Mouse (Mus musculus) T-cell, adult 2 months (primary cell): ENCODE measurements around the gene Casc1.

Experiments
- DNase-seq: peaks from one replicate; pipeline ENCODE4 v3.0.0; 2022; ENCODE audit warnings: low spot score

Casc1 gene

DNA sequence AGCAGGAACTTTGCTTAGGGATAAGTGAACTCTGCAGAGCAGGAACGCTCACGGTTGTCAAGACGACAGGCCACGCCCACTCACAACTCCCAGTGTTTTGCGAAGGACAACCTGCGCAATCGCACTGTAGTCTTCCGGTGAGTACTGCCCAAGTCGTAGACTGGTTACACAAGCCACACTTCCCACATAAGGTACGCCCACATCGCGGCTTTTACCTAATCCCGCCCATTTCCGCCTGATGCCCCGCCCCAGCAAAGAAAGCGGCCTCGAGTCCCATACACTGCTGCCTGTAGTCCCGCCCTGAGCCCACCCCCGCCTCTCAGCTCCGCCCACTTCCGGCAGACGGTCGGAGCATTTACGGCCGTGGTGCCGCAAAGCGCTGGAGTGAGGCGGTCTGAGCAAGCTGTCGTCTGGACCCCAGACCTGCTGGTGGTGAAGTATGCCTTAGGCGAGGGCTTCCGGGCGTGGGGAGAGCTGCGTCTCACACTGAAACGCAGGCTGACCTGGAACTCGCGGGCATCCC lies at the start of gene Casc1, which contains the start of gene Etfrf1:
Gene Casc1, minus strand, starts transcription at position 190 of the 523 bp plus-strand sequence.
Gene Etfrf1, plus strand, starts transcription at position 319 of the 523 bp plus-strand sequence.
- peak; percentile 99 for DNase-seq

DNA sequence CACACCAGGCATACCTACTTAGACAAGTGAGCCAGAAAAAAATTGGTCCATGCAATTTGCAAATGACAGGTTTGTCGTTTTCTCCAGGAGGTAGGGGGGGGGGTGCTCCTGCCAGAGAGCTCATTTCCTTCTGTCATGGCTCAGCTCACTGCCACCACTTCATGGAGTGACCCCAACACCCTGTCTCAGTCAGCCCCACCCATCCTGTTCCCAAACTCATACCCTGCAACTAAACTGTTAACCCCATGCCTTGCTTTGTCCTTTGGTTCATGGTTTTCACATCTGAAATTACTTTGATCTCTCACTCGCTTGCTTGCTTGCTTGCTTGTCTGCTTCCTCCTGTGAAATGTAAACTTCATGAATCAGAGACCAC lies 45.9 kb upstream of the Casc1 start:
- no peak for DNase-seq

DNA sequence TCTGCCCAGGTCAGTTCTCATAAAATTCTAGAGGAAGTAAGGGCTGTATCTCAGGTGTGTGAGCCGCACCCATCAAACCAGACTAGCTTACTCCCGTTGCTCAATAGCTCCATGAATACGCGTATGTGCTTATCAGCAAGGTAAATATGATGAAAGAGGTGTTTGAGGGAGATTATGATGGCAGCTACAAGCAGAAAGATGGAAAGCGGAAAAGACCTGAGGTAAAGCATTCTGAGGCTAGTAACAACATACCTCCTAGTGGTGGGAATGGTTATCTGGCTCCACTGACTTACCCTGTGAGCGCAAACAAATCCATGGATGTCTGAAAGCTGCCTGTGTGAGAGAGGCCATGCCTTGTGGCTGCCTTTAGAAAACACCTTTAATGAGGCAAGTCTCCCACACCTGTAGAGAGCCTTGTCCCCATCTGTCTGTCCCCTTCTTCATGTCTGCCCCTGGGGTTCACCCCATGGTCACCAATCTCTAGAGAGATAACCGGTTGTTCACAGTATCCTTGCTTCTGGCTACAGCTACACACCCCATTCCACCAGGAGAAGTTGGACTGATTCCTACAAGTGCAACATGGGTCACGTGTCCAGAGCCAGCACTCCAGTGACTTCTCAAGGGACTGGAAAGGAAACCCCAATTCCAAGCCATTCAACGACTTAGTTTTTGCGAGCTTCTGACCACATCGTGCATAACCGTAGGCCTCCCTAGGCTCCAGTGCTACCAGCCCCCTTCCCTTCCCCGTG lies 45.3 kb upstream of the Casc1 start:
- DNase-seq, result no peak

DNA sequence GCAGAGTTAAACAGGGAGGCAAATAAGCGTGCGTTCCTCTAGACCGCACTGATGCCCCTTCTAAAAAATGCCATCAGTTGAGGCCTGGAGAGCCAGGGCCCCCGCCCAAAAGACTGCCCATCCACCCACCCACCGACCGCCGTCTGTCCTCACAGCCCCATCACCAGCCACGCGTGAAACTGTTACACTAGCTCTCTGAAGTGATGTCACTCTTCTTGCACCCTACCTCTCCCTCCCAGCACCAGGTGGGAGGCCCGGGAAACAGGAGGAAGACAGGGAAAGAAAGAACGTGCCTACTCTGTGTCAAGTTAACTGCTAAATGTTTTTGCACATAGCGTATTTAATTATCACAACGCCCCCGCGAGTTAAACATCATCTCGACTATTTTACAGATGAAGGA lies 40.0 kb upstream of the Casc1 start:
- DNase-seq, result no peak

DNA sequence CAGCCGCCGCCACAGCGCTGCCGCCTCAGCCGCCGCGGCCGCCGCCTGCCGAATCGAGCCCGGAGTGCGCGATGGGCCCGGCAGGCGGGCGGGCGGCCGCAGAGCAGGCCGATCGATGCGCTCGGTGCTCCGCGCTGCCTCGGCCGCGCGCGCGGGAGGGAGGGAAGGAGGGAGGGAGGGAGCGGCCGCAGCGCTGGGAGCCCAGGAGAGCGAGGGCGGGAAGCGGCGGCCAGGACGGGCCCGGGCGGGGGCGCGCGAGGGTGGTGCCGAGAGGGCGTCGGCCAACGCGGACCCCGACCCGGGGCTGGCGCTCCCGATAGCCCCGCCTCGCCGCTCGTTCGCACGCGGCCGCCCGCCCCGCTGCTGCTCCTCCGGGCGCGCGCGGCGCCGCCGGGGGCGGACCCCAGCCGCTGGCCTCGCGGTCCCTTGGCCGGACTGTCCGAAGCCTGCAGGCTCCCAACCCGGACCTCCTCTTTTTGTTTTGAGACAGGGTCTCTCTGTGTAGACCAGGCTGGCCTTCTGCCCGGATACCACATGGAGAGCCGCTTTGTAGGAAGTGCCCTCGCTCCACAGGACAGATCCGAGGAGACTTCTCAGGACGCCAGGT lies 39.5 kb upstream of the Casc1 start, which contains the start of gene Kras:
Gene Kras, minus strand, starts transcription at position 55 of the 607 bp plus-strand sequence.
- DNase-seq, result peak; percentile 89

DNA sequence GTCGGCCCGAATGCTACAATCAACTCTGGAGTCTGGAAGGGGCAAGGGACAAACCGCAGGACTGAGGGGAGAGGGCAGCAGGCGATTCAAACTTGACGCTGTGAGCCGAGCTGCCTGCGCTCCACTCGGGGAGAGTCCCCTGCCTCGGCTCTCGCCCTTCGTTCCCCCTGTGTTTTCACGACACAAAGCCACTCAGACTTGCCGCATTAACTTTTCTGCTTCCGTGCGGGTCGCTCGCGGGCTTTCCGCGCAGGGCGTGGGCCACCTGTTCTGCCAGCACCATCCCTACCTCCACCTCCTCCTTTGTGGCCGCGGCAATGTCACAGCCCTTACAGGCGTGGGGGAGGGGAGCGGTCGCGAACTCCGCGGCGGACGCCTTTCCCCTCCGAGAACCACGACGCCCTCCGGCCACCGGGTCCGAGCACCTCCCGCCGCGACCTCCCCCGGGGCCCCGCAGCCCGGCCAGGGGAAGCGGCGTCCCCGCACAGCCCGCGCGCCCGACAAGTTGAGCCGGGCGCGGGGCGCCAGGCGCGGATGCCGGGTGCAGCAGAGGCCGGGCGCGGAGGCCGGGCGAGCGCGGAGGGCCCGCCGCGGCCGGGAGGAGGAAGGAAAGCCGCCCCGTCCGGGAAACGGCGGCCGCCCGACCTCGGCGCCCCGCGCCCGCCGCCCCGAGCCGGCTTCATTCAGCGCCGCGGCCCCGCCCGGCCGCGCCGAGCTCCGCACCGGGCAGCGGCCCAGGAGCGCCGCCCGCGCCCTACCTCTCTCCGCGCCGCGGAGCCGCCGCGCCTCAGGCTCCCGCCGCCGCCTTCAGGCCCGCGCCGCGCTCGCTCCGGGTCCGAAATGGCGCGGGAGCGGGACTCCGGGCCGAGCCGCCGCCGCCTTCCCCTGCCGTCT lies 38.7 kb upstream of the Casc1 start:
- peak; percentile 84 for DNase-seq

DNA sequence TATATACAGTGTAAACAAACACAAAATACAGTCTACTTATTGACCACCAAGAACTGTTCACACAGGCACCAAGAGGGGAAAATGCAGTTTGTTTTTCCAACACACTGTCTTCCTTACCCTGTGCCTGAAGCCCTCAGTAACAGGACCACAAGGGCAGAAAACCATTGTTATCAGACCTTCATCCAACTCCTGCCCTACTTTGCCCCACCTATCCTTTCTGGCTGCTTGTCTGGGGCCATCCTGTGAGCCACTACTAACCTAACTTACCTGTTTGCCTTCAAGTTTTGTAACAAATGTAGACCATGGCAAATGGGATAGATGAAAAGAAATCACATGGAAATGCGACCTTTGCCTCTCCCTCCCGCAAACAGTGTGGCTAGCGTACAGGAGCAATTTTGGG lies 37.1 kb upstream of the Casc1 start:
- no peak for DNase-seq

DNA sequence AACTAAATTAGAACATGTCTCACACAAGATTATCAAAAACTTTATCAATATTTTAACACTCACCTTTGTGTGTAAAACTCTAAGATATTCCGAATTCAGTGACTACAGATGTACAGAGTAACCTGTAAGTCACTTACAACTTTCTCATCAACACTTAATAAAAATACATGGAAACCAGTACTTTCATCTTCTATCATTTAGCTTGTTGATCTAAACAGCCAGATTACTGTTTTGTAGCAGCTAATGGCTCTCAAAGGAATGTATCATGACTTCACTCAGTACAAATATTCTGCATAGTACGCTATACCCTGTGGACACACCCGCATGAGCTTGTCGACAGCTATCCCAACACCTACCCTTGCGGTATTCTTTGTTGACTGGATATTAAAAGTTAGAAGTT lies 36.0 kb upstream of the Casc1 start:
- no peak for DNase-seq

DNA sequence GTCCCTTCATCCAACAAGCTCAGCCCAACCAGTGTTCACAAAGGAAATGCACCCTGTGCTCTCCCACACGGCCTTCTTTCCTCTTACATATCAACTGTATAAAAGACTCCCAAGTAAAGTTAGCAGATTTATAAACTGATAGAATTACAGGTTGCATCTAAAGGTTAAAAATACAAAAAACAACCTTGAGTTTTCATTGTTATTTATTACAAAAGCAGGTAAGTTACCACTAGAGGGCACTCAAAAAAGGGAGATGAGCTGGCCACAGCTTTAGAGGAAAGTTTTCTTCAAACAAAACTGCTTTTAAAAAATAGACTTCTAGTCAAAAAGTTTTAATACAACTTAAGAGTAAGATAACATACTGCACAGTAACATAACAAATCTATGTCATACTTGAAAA lies 31.7 kb upstream of the Casc1 start:
- DNase-seq, result peak; percentile 16

DNA sequence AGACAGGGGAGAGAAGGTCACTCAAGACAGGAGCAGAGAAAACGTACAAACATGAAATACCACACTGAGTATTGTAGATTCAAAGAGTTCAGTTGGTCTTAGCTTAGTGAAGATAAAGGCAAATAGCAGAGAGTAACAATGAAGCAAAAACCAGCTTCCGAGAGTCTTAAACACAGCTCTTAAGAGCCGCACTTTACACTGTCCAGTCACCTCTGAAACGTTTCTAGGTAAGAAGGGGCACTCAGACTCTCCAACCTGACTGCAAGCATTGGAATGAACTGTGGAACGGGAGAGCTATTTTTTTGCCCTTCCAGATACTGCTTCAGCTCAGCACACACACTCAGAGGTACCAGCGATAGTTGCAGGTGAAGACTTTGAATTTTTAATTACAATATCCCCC lies 29.5 kb upstream of the Casc1 start:
- DNase-seq, result no peak

DNA sequence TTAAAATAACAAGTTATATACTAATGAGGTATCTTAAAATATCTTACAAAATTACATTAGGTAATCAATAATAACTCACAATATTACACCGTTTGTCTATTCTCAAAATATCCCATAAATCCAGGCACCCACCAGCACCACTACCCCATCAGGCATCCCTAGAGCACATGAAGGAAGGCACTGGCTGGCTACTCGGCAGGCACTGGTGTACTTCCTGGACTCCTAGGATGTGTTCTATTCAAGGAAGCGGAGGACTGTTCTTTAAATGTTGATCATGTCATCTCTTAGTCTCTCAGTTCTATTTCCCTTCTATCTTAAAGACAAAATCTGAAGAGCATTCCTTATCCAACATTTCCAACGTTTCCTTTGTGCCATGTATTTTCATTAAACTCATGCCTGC lies 26.3 kb upstream of the Casc1 start:
- DNase-seq, result no peak

DNA sequence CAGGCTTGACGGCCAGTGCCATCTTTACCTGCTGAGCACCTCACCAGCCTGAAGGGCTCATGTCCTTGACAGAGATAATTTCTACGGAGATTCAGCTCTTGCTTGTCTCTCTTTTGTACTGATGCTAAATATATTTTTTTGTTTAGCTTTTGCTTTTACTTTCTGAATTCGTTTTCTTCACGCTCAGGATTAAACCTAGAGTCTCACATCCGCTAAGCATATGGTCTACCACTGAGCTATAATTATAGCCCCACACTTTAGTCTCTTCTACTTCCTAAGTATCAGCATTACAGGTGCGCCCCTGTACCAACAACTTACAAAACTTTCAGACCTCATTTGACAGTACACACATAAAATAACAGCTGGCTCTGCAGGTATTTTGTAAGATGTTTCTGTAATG lies 24.6 kb upstream of the Casc1 start:
- no peak for DNase-seq

DNA sequence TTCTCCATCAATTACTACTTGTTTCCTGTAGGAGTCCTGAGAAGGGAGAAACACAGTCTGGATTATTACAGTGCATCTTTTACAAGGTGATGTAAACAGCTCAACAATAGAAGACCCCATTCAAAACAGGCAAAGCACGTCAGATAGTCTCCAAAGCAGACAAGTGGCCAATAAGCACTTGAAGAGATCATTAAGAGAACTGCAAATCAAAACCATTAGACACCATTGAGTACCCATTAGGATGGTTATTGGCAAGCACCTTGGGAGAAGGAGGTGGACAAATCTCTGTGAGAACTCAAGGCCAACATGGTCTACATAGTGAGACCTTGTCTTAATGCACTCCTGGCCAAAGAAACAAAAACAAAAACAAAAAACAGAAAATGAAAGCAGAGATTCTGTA lies 23.6 kb upstream of the Casc1 start:
- no peak for DNase-seq

DNA sequence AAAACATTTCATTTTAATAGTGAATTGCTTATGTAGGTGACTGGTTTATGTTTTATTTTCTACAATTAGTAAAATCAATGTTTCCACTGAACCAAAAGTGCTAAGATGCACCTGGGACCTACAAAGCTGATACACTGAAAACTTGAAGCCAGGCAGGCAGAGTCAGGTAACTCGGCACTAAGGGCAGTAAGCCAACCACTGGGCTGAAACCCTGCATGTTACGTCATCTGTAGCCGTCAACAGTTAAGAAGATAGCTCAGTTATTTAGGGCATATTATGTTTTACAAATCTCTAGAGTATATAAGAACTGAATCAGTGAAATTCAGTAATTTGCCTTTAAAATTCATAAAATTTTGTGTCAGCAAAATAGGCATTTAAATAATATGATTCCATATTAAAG lies 15.5 kb upstream of the Casc1 start:
- no peak for DNase-seq

DNA sequence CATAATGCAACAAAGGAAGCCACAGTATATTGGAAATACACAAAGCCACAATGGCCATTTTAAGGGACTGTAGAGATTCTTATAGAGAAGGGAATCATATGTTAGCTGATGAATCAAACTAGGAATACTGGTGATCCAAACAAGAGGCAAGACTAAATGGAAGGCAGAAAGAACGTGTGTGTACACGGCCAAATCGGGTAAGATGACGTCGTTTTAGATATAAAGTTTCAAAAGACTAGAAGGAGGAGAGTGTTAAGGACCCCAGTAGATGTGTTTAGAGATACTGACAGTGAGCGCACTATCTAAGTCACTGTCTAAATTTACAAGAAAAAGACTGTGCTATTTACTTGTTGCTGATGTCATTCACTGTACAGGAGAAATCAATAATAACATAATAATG lies 13.4 kb upstream of the Casc1 start:
- no peak for DNase-seq

DNA sequence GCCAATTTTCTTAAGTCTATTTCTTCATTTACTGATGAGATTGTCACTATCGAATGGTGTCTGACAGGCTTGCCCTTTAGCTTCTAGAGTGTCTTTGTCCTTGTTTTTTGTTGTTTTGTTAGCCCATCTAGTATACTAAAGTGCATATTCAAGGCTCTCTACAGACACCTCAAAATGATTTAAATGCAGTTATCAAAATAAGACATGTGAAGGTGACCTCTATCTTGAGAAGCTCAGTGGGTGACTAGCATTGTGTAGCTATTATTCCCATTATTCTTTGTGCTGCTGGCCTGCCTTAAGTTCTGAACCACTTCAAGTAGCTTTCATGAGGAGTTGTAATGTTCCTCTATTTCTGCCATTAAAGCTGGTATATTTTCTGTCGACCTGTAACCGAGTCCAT lies 5.0 kb upstream of the Casc1 start:
- DNase-seq, result no peak

DNA sequence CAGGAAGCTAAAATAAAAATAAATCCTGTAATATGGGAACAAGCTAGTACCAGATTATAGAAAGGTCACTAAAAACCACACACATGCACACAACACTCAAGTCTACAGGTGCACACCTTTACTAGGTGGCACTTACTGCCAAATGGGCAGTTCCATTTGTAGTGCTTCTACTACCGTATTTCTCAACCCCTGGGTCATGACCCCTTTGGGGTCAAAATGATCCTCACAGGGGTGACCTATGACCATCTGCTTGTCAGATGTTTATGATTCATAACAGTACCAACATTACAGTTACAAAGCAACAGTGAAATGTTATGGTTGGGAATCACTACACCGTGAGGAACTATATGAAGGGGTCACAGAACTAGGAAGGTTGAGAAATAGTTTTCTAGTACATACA lies 3.1 kb upstream of the Casc1 start:
- no peak for DNase-seq

DNA sequence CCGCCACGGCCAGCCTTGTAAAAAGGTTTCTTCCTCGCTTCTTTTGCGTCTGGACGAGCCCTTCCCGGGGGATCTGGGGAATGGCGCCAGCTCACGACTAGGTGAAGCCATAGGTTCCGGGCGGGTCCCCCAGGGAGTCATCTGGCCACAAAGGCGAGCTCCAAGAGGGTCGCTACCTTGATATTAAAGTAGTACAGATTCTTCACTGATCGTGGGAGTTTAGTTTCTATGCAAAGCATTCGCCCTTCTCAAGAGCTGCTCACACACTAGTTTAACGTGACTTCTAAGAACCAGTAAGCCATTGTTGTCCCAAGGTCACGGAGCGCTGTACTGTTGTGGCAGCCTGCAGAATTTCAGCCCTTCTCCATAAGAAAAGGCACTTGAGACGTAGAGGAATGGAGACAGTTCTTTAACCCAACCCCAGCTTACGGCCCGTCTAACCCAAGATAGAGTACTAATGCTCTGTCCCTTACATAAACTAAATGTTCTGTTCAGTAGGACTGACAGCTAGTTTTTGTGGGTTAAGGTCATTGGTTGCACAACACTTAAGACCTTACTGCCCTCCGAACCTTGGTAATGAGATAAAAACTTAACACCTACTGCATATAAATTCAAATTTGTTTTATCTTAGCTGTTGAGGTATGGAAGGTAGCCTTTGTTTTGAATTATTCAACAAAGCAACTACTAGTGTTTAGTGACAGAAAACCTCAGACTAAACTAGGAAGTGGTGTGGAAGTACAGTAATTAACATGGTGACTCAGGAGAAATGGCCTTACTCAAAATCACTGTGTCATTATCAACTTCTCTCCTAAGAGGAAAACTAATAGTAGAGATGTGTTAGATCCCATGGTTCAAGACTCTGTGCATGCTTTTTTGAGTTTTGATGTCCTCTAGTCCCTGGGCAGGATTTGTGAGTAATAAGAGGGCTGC lies 836 bp upstream of the Casc1 start:
- peak; percentile 15 for DNase-seq

DNA sequence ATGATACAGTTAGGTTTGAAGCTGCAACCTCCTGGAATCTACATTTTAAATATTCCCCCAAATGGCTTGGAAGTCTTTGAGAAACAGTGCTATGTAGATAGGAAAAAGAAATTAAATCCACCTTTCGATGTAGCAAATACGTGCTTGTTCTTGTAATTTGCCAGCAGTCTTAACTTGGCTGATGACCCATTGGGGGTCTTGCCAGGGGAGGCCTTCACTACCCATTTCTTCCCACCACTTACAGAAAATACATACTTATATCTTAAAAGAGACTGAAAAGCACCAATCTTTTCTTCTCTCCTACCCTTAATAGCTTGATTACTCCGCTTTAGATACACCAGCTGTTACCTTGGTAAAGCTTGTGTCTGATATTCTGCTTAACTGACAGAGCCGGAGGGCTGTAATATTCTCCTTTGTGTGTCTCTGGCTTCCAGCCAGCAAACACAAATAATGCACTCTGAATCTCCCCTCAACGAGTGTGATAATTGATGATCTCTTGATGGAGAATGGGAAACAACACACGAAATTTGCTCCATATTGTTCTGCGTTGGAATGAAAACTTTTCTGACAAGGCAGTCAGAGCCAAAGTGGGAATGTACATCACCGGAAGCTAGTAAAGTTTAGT lies 637 bp downstream of the Casc1 start:
- DNase-seq, result no peak

DNA sequence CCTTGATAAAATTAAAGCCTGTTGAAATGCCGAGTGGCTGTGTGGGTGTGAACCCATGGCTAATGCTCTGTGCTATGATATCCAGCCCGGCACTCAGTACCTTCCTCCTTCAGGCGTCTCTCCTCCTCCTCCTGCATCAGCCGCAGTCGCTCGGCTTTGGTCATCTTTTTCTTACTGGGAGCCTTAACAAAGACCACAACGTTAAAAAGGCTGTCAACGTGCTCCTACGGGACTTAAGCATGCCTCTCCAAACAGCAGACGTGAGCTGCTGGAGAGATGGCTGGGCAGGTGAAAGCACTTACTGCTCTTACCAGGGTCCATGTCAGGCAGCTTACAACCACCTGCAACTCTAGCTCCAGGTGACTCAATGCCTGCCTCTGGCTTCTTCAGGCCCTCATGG lies 5.7 kb downstream of the Casc1 start:
- no peak for DNase-seq

DNA sequence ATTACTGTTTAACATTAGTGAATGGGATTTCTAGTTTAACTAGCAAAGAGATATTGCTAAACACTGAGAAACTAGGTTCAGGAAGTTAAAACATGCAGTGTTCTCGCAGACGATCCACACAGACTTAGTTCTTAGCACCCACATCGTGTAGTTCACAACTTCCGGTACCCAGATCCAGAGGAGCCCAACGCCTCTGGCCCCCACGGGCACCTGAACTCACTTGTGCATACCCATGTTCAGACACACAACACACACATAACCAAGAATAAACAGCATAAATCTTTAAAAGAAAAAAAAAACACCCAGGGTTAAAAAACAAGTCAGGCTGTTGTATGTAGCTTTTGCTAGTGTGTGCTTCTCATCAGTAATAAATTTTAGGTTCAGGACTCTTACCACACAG lies 6.4 kb downstream of the Casc1 start:
- DNase-seq, result no peak
